ENCODE assay signal across 8 mouse cellular contexts in genomic region chr13:78194850-78195600, GRCm38 (mm10). TPM values are rescaled to one million over a fixed set of nuclear protein-coding genes. Genes with fewer than 3 reads are reported as not detected.
DNase-seq lines count a peak whose midpoint lies in the region; ATAC-seq lines count a peak whose summit lies in the region.

No protein-coding gene starts in this region.

- peak overlapping the region; percentile 90 for H3K27ac ChIP-seq in forebrain, embryonic 16.5 days (ENCODE audit: low read length)

- ATAC-seq in frontal cortex, adult (ENCODE audit: low TSS enrichment) = 0 out of 2 replicates have a peak, but pooled peaks have one; percentile 15
- ATAC-seq in megakaryocyte, adult 5-6 weeks (ENCODE audit: poor library complexity, severe bottlenecking) = no peak
- ATAC-seq in forebrain, embryonic 16.5 days = no peak
- 0 out of 2 replicates have a peak, but pooled peaks have one; percentile 7 for ATAC-seq in megakaryocyte progenitor cell, adult 5-6 weeks (replicated peaks; ENCODE audit: poor library complexity)

- H3K4me2 ChIP-seq in forebrain, embryonic 16.5 days (ENCODE audit: low read length) = peak overlapping the region; percentile 64

- no peaks in the 10 kb centered on the region for H3K36me3 ChIP-seq in megakaryocyte, embryonic 14.5 days (replicated peaks; ENCODE audit: low read length)
- no peaks in the 10 kb centered on the region for H3K36me3 ChIP-seq in forebrain, embryonic 16.5 days (ENCODE audit: control insufficient read depth, insufficient read depth)

- 3% methylated on average over 63 of the region's 64 CpGs for WGBS in forebrain, embryonic 16.5 days

- peaks cover 31% of the 10 kb centered on the region for H3K4me1 ChIP-seq in megakaryocyte, embryonic 14.5 days
- H3K4me1 ChIP-seq in forebrain, embryonic 16.5 days (replicated peaks; ENCODE audit: control insufficient read depth, insufficient read depth, low read length) = peaks cover 18% of the 10 kb centered on the region

- H3K9me3 ChIP-seq in megakaryocyte, embryonic 14.5 days = peaks cover 10% of the 10 kb centered on the region
- H3K9me3 ChIP-seq in forebrain, embryonic 16.5 days (ENCODE audit: control insufficient read depth, low read length) = no peaks in the 10 kb centered on the region

- H3K27me3 ChIP-seq in megakaryocyte, embryonic 14.5 days (replicated peaks) = peaks cover 91% of the 10 kb centered on the region
- H3K27me3 ChIP-seq in forebrain, embryonic 16.5 days (replicated peaks; ENCODE audit: control insufficient read depth, insufficient read depth, low read length) = peaks cover 5% of the 10 kb centered on the region; the same call in 1 of the 2 replicates

- H3K9ac ChIP-seq in forebrain, embryonic 16.5 days (replicated peaks; ENCODE audit: low read depth, low read length) = peak overlapping the region; percentile 84

- H3K4me3 ChIP-seq in megakaryocyte, embryonic 14.5 days (replicated peaks) = peak overlapping the region; percentile 84
- H3K4me3 ChIP-seq in forebrain, embryonic 16.5 days (replicated peaks; ENCODE audit: low read length) = peak overlapping the region; percentile 65

- no peak for DNase-seq in frontal cortex, postnatal 25 days (ENCODE audit: low spot score in 2 of 2)
- no peak for DNase-seq in spleen, postnatal 4 days (ENCODE audit: low spot score in 2 of 2)
- DNase-seq in yolk sac, embryonic 10.5 days (ENCODE audit: low spot score) = no peak

RNA-seq across cellular contexts. Expression of gene Nr2f1, which starts 4.5 kb away (rescaled TPM):
- polyA plus RNA-seq in megakaryocyte, embryonic 14.5 days (2012; ENCODE audit: insufficient read depth, low replicate concordance) = not detected in 2 replicates
- total RNA-seq in megakaryocyte, adult 5-6 weeks (2015) = not detected in 2 replicates
- total RNA-seq in megakaryocyte, adult 5-6 weeks (2017) = not detected in 2 replicates
- 70.2 and 71.1 TPM in 2 replicates for polyA plus RNA-seq in forebrain, embryonic 16.5 days (2015; fragmentation: Nextera tagmentation; extraction: Ambion mirVana)
- not detected in 2 replicates for total RNA-seq in megakaryocyte progenitor cell, adult 5-6 weeks (2015)
- total RNA-seq in megakaryocyte progenitor cell, adult 5-6 weeks (2017) = not detected in 2 replicates

Comparison
In these comparisons a context has a peak if more than half of its experiments do, and no peak if none do; other contexts are left out.
1. ATAC-seq: peak in frontal cortex, adult (single experiment) and megakaryocyte progenitor cell, adult 5-6 weeks (single experiment); none in megakaryocyte, adult 5-6 weeks (single experiment) and forebrain, embryonic 16.5 days (single experiment).